Mouse (Mus musculus): ENCODE measurements around the gene Ubb.

GRCm38 (mm10) chr11:62557205-62557604 lies 6.2 kb downstream of the Ubb start:
- TF ChIP-seq TCF12 (IDR thresholded peaks at IDR 0.05; ENCODE audit: insufficient read depth, poor library complexity, severe bottlenecking) (no peak), MAX (IDR thresholded peaks at IDR 0.05; ENCODE audit: low read depth) (no peak), POLR2A (IDR thresholded peaks at IDR 0.05; ENCODE audit: insufficient read length, low read depth) (no peak)
